Mouse (Mus musculus): ENCODE measurements around the gene H60b.
A peak's percentile ranks its signal among the peaks of the same experiment; 100 is the strongest.
"Not testable (repeated sequence)": the region's sequence is repeated elsewhere in the genome, so short reads cannot be mapped to it uniquely, and the experiment has no call there.

- TF ChIP-seq CTCF (IDR thresholded peaks at IDR 0.05; ENCODE audit: low read depth): peak; percentile 68
- not testable (repeated sequence) for TF ChIP-seq EP300 (optimal IDR thresholded peaks at IDR 0.05)
These were observed 5.6 kb downstream of the H60b start for GRCm38 (mm10) chr10:22163705-22164583.
